Mouse (Mus musculus) liver, embryonic 11.5 days (tissue): ENCODE results near the gene Kiss1r. TPM values are rescaled to one million over a fixed set of nuclear protein-coding genes. Genes with fewer than 3 reads are reported as not detected.

Experiments used
- ATAC-seq: fragments of 200-750 bp; cut with Nextera tagmentation; replicated peaks from 2 replicates; pipeline ENCODE4 v1.8.0; 2017; ENCODE audit warnings: moderate number of reproducible peaks, mild to moderate bottlenecking, moderate TSS enrichment, moderate library complexity; ENCODE audit not compliant: low FRiP score
- DNase-seq: peaks from one replicate; pipeline ENCODE4 v3.0.0-alpha.2; 2017; ENCODE audit warnings: low spot score
- H3K27ac ChIP-seq: fragments of 300-500 bp; sonication (generic); 2 replicates; pipeline ENCODE4 v1.5.1; 2014; ENCODE audit warnings: mild to moderate bottlenecking, low read depth, low read length, control low read depth
- H3K27me3 ChIP-seq: fragments of 300-500 bp; sonication (generic); replicated peaks from 2 replicates; pipeline ENCODE4 v1.6.1; 2014; ENCODE audit warnings: low read length, mixed read lengths; ENCODE audit not compliant: control insufficient read depth, insufficient read depth
- H3K36me3 ChIP-seq: fragments of 300-500 bp; sonication (generic); 2 replicates; pipeline ENCODE4 v1.6.1; 2014; ENCODE audit warnings: mild to moderate bottlenecking, low read length, moderate library complexity, mixed read lengths; ENCODE audit not compliant: control insufficient read depth, insufficient read depth
- H3K4me1 ChIP-seq: fragments of 300-500 bp; sonication (generic); replicated peaks from 2 replicates; pipeline ENCODE4 v1.6.1; 2014; ENCODE audit warnings: low read length, mixed read lengths; ENCODE audit not compliant: control insufficient read depth, insufficient read depth
- H3K4me2 ChIP-seq: fragments of 300-500 bp; sonication (generic); 2 replicates; pipeline ENCODE4 v1.6.1; 2014; ENCODE audit warnings: mild to moderate bottlenecking, control low read depth, moderate library complexity
- H3K4me3 ChIP-seq: fragments of 300-500 bp; sonication (generic); 2 replicates; pipeline ENCODE4 v1.5.1; 2014; ENCODE audit warnings: low read depth, low read length, control low read depth
- H3K9ac ChIP-seq: fragments of 300-500 bp; sonication (generic); 2 replicates; pipeline ENCODE4 v1.6.1; 2014; ENCODE audit warnings: low read depth, low read length, control low read depth
- H3K9me3 ChIP-seq: fragments of 300-500 bp; sonication (generic); 2 replicates; pipeline ENCODE4 v1.6.1; 2016; ENCODE audit warnings: low read length, inconsistent platforms, mixed read lengths; ENCODE audit not compliant: control insufficient read depth
- WGBS: fragments of 180-500 bp; shearing (Covaris S2); extraction: QIAGEN DNeasy Blood & Tissue Kit; methylation state at CpG from one replicate; pipeline ENCODE4 v1.1.7; 2014; 5-methylcytosine and 5-hydroxymethylcytosine counted together
- polyA plus RNA-seq: library from polyadenylated mRNA; unstranded; fragments of >200 nt; fragmentation: Nextera tagmentation; extraction: Ambion mirVana; gene quantifications from 2 replicates; pipeline ENCODE4 v1.2.1, GENCODE M21; 2014

Gene Kiss1r
- polyA plus RNA-seq, 1 experiment from 2014 or later, result 0.66 TPM

GRCm38 (mm10) chr10:79936284-79936910, 19.6 kb downstream of the Kiss1r start:
- no peak for DNase-seq
- WGBS, result 67% methylated on average over 10 of the region's 10 CpGs
- ATAC-seq, result no peak
- peak overlapping the region; percentile 36; the same call in 1 of the 2 replicates for H3K27ac ChIP-seq
- peaks cover 73% of the 10 kb centered on the region for H3K4me1 ChIP-seq
- no peak overlapping the region for H3K9ac ChIP-seq
- H3K27me3 ChIP-seq, result no peaks in the 10 kb centered on the region
- H3K4me3 ChIP-seq, result no peak overlapping the region
- H3K4me2 ChIP-seq, result no peak overlapping the region
- H3K36me3 ChIP-seq, result peaks cover 22% of the 10 kb centered on the region
- no peaks in the 10 kb centered on the region for H3K9me3 ChIP-seq

- no peaks in the 10 kb centered on the region for H3K27me3 ChIP-seq
- H3K4me1 ChIP-seq, result peaks cover 71% of the 10 kb centered on the region
- peaks cover 19% of the 10 kb centered on the region for H3K36me3 ChIP-seq
- 75% methylated on average over 27 of the region's 27 CpGs for WGBS
- peak overlapping the region; percentile 6; the same call in 1 of the 2 replicates for H3K4me2 ChIP-seq
- H3K9me3 ChIP-seq, result no peaks in the 10 kb centered on the region
- peak overlapping the region; percentile 34; the same call in 1 of the 2 replicates for H3K9ac ChIP-seq
- 0 out of 2 replicates have a peak, but pooled peaks have one; percentile 17 for ATAC-seq
- peak overlapping the region; percentile 36 for H3K27ac ChIP-seq
- DNase-seq, result no peak
- H3K4me3 ChIP-seq, result no peak overlapping the region
These were observed 20.2 kb downstream of the Kiss1r start for GRCm38 (mm10) chr10:79936911-79937441.

DNA sequence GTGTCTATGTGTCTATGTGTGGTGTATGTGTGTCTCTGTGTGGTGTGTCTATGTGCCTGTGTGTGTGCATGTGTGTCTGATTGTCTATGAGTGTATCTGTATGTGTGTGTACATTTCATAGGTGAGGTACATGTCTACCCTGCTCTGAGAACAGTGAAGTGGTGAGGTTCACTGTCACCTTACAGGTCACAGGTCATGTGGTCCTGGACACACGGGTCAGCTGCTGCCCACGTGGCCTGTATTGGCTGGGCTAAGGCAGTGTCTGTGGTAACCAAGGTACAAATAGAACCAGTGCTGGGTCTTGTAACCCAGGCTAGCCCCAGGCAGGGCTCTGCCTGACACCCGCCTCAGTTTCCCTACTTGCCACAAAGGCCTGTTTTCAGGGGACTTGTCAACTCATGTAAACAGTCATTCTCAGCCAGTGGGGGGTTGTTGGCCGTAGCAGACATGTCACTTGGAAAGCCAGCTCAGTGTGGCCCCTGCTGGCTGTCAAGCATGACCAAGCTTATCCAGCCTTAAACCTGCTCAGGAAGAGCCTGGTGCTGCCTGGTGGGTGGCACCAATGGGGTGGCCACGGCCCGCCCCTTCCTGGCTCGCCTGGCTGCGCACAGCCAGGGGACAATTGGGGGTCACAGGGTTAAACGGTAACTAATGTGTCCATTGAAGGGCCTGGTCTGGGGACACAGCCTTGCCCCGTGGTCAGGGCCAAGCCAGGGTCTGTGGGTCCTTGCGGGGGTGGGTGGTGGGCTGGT, 21.2 kb downstream of the Kiss1r start:
- WGBS, result 62% methylated on average over 11 of the region's 11 CpGs
- Histone ChIP-seq H3K27me3 (no peaks in the 10 kb centered on the region), H3K9ac (peak overlapping the region; percentile 34), H3K36me3 (peaks cover 15% of the 10 kb centered on the region; the same call in 1 of the 2 replicates), H3K4me3 (no peak overlapping the region), H3K4me2 (peak overlapping the region; percentile 25), H3K27ac (peak overlapping the region; percentile 34; the same call in 1 of the 2 replicates), H3K4me1 (peaks cover 64% of the 10 kb centered on the region), H3K9me3 (no peaks in the 10 kb centered on the region)
- ATAC-seq (peak; percentile 48), DNase-seq (no peak)

DNA sequence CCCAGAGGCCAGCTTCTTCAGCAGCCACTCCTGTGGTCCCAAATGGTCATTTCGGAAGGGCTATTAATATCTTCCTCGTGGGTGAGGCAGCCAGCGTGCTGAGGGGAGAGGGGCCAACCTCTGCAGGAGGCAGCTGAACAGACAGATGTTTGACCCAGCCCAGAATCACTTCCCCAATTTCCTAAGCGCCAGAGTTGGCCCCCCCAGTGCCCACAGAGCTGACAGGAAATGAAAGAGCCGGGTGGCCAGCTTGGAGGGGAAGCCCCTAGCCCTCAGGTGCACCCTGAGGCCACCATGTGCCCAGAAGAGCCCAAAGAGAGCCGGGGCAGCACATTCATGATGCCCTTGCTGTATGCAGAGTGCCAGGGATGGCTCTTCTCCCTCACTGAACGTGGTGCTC, 24.0 kb downstream of the Kiss1r start:
- 41% methylated on average over 7 of the region's 7 CpGs for WGBS
- ATAC-seq (no peak), DNase-seq (no peak)
- no peak overlapping the region for H3K4me3 ChIP-seq
- H3K27me3 ChIP-seq, result no peaks in the 10 kb centered on the region
- no peak overlapping the region for H3K4me2 ChIP-seq
- H3K36me3 ChIP-seq, result peaks cover 7% of the 10 kb centered on the region; the same call in 1 of the 2 replicates
- H3K27ac ChIP-seq, result no peak overlapping the region
- H3K4me1 ChIP-seq, result peaks cover 69% of the 10 kb centered on the region
- H3K9me3 ChIP-seq, result no peaks in the 10 kb centered on the region
- no peak overlapping the region for H3K9ac ChIP-seq

- H3K27me3 ChIP-seq, result no peaks in the 10 kb centered on the region
- peaks cover 73% of the 10 kb centered on the region for H3K4me1 ChIP-seq
- no peak overlapping the region for H3K4me3 ChIP-seq
- no peak for ATAC-seq
- no peak overlapping the region for H3K4me2 ChIP-seq
- peaks cover 4% of the 10 kb centered on the region; the same call in 1 of the 2 replicates for H3K36me3 ChIP-seq
- no peaks in the 10 kb centered on the region for H3K9me3 ChIP-seq
- WGBS, result 72% methylated on average over 1 of the region's 1 CpGs
- DNase-seq, result no peak
- H3K9ac ChIP-seq, result no peak overlapping the region
- H3K27ac ChIP-seq, result 0 out of 2 replicates have a peak overlapping the region, but pooled peaks have one; percentile 21
These were observed 26.2 kb downstream of the Kiss1r start for GRCm38 (mm10) chr10:79942988-79943387.

DNA sequence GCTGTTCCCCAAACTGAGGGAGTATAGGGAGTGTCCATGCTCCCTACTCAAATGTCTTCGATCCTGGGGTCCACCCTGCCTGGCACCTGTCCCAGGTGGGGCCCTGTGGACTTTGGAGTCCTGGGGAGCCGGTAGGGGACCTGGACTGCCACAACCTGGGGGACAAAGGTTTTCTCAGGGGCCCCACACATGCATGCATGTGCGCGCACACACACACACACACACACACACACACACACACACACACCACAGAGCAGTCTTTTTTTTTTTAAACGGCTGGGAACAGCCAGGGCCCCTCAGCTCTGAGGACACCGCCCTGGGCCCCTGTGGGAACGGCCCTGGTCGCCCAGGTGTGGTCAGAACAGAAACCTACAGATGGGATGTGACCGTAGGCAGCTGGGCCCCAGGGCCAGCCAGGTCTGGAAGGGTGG, 26.7 kb downstream of the Kiss1r start:
- H3K9me3 ChIP-seq, result no peaks in the 10 kb centered on the region
- WGBS, result 64% methylated on average over 9 of the region's 9 CpGs
- no peak for ATAC-seq
- H3K4me1 ChIP-seq, result peaks cover 68% of the 10 kb centered on the region
- peak overlapping the region; percentile 2; the same call in 1 of the 2 replicates for H3K9ac ChIP-seq
- no peak overlapping the region for H3K4me3 ChIP-seq
- no peak for DNase-seq
- peak overlapping the region; percentile 33 for H3K4me2 ChIP-seq
- H3K36me3 ChIP-seq, result peaks cover 2% of the 10 kb centered on the region; the same call in 1 of the 2 replicates
- H3K27me3 ChIP-seq, result no peaks in the 10 kb centered on the region
- 0 out of 2 replicates have a peak overlapping the region, but pooled peaks have one; percentile 26 for H3K27ac ChIP-seq

- peak overlapping the region; percentile 62 for H3K4me2 ChIP-seq
- H3K9ac ChIP-seq, result peak overlapping the region; percentile 58
- H3K4me3 ChIP-seq, result peak overlapping the region; percentile 8; the same call in 1 of the 2 replicates
- WGBS, result 43% methylated on average over 16 of the region's 16 CpGs
- no peaks in the 10 kb centered on the region for H3K27me3 ChIP-seq
- peak overlapping the region; percentile 91 for H3K27ac ChIP-seq
- peaks cover 51% of the 10 kb centered on the region for H3K4me1 ChIP-seq
- DNase-seq, result no peak
- H3K9me3 ChIP-seq, result no peaks in the 10 kb centered on the region
- H3K36me3 ChIP-seq, result peaks cover 16% of the 10 kb centered on the region
- ATAC-seq, result no peak
These were observed 28.9 kb downstream of the Kiss1r start for GRCm38 (mm10) chr10:79945507-79946234.

- peak overlapping the region; percentile 28 for H3K4me3 ChIP-seq
- ATAC-seq (peak; percentile 80), DNase-seq (peak; percentile 59)
- H3K27ac ChIP-seq, result peak overlapping the region; percentile 91
- peak overlapping the region; percentile 58 for H3K9ac ChIP-seq
- H3K9me3 ChIP-seq, result no peaks in the 10 kb centered on the region
- 8% methylated on average over 6 of the region's 7 CpGs for WGBS
- H3K36me3 ChIP-seq, result peaks cover 25% of the 10 kb centered on the region
- H3K4me1 ChIP-seq, result peaks cover 51% of the 10 kb centered on the region
- no peaks in the 10 kb centered on the region for H3K27me3 ChIP-seq
- H3K4me2 ChIP-seq, result peak overlapping the region; percentile 62
These were observed 30.1 kb downstream of the Kiss1r start for GRCm38 (mm10) chr10:79946752-79947322.
